Mouse (Mus musculus) layer of hippocampus, adult 18-20 months (tissue): ENCODE data around the gene Hnrnpl. TPM values are rescaled to one million over a fixed set of nuclear protein-coding genes. Genes with fewer than 3 reads are reported as not detected.
A peak's percentile ranks its signal among the peaks of the same experiment; 100 is the strongest.

Experiments
- DNase-seq, 2 experiments: peaks; one replicate each; pipeline ENCODE4 v3.0.0; 2022; ENCODE audit warnings: low spot score in 2 of 2
- total RNA-seq, 2 experiments: library from RNA; stranded (reverse); gene quantifications; 2 replicates each; pipeline ENCODE4 v1.2.3; 2021

Hnrnpl gene
- total RNA-seq, 2 experiments from 2014 or later: 407 to 414 TPM

GRCm38 (mm10) chr7:28789235-28789634, 19.1 kb upstream of the Hnrnpl start:
- no peak for DNase-seq

GRCm38 (mm10) chr7:28790066-28790806, 18.1 kb upstream of the Hnrnpl start:
- no peak for DNase-seq

DNA sequence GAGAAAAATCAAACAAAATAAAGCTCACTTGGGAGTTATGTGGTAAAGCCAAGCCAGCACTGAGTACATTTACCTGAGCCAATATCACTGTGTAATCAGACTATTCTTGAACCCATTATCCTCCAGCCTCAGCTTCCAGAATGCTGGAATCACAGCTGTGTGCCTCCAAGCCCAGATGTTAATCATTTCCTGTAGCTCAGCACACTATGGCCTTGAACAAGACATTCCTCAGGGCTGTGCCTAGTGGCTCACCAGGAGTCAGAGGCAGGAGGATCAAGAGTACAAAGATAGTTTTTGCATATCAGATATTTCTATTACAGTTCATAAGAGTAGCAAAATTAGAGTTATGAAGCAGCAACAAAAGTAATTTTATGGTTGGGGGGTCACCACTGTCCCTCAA, 16.6 kb upstream of the Hnrnpl start:
- DNase-seq: no peak

DNA sequence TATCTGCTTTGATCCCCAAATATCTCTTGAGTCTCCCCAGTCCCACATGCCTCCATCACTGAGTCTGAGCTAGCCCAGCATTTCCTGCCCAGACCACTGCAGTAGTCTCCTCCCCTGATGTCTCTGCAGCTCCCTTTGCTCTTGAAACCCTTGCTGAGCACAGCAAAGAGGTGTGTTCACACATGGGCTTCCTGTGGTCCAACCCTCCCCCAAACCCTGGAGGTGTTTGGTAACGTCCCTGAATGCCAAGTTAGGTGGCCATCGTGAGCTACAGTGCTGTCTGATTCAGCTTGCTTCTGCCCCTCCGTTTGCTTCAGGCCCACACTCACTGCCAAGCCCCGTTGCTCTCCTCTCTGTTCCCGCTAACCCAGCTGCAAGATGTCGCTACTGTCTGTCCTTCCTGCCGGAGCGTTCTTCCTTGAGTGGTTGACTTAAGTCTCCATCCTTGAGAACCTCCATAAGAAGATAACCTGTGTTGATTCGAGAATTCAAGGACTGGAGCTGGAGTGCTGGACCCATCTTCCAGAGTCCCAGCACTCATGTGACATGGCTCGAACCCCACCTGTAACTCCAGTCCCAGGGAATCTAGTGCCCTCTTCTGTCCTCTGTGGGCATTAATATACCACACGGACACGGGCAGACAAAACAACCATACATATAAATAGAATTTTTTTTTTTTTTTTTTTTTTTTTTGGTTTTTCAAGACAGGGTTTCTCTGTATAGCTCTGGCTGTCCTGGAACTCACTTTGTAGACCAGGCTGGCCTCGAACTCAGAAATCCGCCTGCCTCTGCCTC, 15.8 kb upstream of the Hnrnpl start:
- DNase-seq: no peak

DNA sequence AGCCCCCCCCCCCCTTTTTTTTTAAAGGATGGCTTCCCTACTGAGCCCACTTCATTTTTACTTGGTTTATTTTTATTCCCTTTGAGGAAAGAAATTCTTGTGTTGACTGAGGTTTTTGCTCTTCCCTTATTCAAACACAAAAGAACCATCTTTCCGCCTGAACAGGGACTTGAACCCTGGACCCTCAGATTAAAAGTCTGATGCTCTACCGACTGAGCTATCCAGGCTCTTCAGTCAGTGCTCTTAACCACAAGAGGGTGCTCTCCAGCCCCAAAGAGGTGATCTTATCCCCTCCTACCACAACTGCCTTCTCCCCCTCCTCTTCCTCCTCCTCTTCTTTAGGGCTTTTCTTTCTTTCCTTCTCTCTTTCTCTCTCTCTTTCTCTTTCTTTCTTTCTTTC, 14.5 kb upstream of the Hnrnpl start:
- no peak for DNase-seq

GRCm38 (mm10) chr7:28794496-28794895, 13.8 kb upstream of the Hnrnpl start:
- DNase-seq: no peak

- DNase-seq: no peak
Observed at GRCm38 (mm10) chr7:28795832-28796231, 12.5 kb upstream of the Hnrnpl start.

- peak in 1 of 2 experiments; percentile 77 for DNase-seq
Observed at GRCm38 (mm10) chr7:28796562-28796975, 11.8 kb upstream of the Hnrnpl start.

- no peak for DNase-seq
Observed at GRCm38 (mm10) chr7:28799994-28800393, 8.3 kb upstream of the Hnrnpl start.

DNA sequence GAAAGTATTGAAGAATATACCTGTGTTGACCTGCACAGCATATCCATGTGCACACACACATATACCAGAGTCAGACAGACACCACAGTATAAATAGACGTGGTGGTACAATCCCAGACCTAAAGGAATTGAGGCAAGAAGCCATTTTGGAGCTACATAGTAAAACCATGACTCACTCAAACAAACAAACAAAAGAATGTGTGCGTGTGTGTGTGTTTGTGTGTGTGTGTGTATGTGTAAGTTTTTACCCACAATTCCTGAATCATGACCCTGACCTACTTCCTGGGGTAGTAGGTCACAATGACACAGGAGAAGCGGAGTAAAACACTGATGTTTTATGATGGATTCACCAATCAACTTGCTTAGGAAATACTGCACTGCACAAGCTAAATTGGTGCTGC, 6.9 kb upstream of the Hnrnpl start:
- DNase-seq: no peak

- no peak for DNase-seq
Observed at GRCm38 (mm10) chr7:28801901-28802670, 6.3 kb upstream of the Hnrnpl start.

DNA sequence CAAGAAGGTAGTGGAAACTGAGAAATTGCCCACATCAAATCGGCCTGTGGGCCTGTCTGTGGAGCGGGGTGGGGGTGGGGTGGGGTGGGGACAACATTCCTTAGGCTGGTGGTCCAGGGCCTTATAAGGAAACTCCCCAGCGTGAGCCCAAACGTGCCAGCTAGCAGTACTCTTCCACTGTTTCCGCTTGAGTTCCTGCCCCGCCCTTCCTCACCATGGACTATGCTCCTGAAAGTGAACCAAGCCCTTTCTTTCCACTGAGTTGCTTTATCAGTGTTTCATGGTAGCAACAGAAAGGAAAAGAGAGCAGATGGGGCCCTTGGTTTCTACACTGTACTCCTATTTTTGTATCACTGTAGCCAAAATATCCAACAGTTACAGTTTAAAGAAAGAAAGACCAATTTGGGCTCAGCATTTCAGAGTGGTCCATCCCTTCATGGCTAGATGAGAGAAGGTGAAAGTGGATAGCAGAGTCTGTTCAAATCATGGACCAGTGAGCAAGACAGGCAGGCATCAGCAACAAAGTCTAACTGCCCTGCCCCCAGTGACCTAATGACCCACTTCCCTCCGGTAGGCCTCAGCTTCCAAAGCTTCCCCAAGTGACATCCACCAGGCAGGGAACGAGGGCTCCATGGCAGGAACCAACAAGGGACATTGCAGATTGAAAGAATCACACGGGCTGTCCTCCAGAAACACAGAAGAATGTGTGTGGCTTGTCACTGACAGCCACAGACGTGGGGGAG, 5.3 kb upstream of the Hnrnpl start:
- no peak for DNase-seq

DNA sequence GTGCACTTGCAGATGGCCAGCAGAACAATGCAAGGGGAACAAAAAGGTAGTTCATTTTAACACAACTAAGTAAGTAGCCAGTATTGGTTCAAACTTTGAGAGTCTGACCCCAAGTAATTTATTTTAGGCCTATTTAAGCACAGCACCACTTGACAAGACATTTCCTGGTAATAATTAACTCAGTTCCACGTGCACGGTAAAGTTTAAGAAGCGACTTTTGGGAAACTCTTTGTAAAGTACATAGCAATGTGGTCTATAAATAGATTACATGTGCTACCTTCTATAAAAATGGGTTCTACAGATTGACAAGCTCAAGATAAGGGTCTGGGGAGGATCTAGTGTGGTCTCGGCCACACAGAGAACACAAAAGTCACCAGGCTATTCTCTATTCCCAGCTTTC, 4.6 kb upstream of the Hnrnpl start:
- no peak for DNase-seq

- DNase-seq: no peak
Observed at GRCm38 (mm10) chr7:28806869-28807268, 1.5 kb upstream of the Hnrnpl start.

DNA sequence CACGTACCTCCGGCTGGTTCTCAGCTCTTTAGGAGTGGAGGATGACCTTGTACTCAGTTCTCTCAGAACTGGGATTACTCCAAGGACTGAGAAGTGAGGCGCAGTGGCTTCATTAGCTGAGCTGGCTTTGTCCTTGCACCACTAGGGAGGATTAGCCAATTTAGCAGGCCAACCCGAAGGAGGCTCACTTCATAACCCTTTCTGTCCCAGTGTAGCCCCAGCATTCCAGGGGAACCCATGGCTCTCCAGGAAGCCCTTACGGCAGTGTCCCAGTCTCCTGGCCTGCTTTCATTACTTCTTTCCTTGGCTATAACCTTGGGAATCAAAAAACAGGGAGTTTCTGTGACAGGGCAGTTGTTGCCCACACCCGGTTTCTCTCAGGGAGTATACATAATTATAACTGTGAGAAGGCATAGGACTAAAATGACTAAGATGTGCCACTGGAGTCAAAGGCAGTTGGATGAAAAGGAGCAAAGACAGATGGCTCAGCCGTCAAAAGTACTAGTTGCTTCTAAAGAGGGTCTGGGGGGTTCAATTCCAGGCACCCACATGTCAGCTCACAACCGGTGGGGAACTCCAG, 610 bp upstream of the Hnrnpl start:
- DNase-seq: no peak

DNA sequence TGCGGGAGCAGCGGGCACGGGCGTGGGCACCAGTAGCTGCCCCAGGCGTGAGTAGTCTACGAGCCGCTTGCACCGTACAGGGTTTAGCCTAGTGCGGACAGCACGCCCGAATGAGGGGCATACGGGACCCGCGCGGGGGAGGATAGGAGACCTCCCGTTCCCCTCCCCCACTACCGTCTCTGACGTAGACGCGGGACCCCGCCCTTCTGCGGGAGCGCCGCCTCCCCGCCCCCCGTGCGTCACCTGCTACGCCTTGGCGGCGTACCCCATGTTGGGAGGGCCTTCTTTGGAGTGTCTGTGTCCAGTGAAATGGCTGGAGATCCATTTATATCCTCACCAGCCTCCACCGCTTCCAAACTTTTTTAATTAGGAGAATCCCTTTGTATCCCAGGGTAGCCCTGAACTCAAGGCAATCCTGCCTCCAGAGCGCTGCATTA, 634 bp downstream of the Hnrnpl start:
- DNase-seq: peak; percentile 93 to 96

GRCm38 (mm10) chr7:28809401-28810089, 1.2 kb downstream of the Hnrnpl start:
- peak in 1 of 2 experiments; percentile 49 for DNase-seq

- DNase-seq: peak; percentile 98 to 100
Observed at GRCm38 (mm10) chr7:28810107-28811066, 2.0 kb downstream of the Hnrnpl start.

DNA sequence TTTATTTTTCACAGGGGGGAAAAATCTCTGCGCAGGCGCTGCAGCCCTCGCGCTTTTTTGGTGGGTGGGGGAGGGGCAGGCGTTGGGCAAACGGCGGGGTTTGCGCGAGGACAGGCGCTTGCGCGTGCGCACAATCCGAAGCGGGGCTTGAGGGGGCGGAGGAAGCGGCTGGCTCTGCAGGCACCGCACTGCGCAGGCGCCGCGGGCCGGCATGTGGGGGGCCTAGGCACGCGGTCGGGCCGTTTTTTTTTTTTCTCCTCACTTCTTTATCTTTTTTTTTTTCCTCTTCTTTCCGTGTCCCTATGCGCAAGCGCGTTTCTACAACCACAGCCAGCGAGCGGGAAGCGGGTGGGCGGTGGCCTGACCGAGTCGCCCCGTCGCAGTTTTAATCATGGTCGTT, 2.9 kb downstream of the Hnrnpl start:
- DNase-seq: peak; percentile 85 to 93
